Mouse (Mus musculus): ENCODE results near the gene 1700028K03Rik. TPM values are rescaled to one million over a fixed set of nuclear protein-coding genes. Genes with fewer than 3 reads are reported as not detected.
A peak's percentile ranks its signal among the peaks of the same experiment; 100 is the strongest.

The 1700028K03Rik gene
- total RNA-seq (2021) = 1 to 10 TPM in 1 of 2 experiments, under 1 TPM in 1; 0.55 to 1.1 TPM
- long read RNA-seq, experiment 1, partial matches to known transcripts = 0 of 1 reads
- long read RNA-seq, experiment 1, other reads (novel, unspliced or antisense) = 1 of 1 reads
- long read RNA-seq, experiment 2 = 0 reads

- no peak for DNase-seq (ENCODE audit: low spot score in 2 of 2)
- intact Hi-C loops (cut with DNase I) = no loop called here
Measured at GRCm38 (mm10) chr5:107534581-107534980, at the start of gene 1700028K03Rik. Gene 1700028K03Rik, plus strand, starts transcription at chr5:107534709.

- intact Hi-C loops (cut with DNase I) = no loop called here
- no peak for DNase-seq (ENCODE audit: low spot score in 2 of 2)
Measured at GRCm38 (mm10) chr5:107488996-107489395, 45.5 kb upstream of the 1700028K03Rik start.

GRCm38 (mm10) chr5:107491036-107491435 is 43.5 kb upstream of the 1700028K03Rik start:
- intact Hi-C loops (cut with DNase I) = no loop called here
- DNase-seq (ENCODE audit: low spot score in 2 of 2) = no peak

GRCm38 (mm10) chr5:107492471-107492870 is 42.0 kb upstream of the 1700028K03Rik start:
- no peak for DNase-seq (ENCODE audit: low spot score in 2 of 2)
- intact Hi-C loops (cut with DNase I) = no loop called here

- intact Hi-C loops (cut with DNase I) = loop anchor here (5.0 kb wide), 1 partner anchor 82 kb away; no protein-coding TSS in a partner anchor
- no peak for DNase-seq (ENCODE audit: low spot score in 2 of 2)
Measured at GRCm38 (mm10) chr5:107494759-107495158, 39.8 kb upstream of the 1700028K03Rik start.

- no peak for DNase-seq (ENCODE audit: low spot score in 2 of 2)
- intact Hi-C loops (cut with DNase I) = loop anchor here (5.0 kb wide), 1 partner anchor 84 kb away; no protein-coding TSS in a partner anchor
Measured at GRCm38 (mm10) chr5:107496047-107496446, 38.5 kb upstream of the 1700028K03Rik start.

- peak; percentile 77 to 93 for DNase-seq (ENCODE audit: low spot score in 2 of 2)
- intact Hi-C loops (cut with DNase I) = loop anchor here (5.0 kb wide), 1 partner anchor 86 kb away; no protein-coding TSS in a partner anchor
Measured at GRCm38 (mm10) chr5:107497519-107498501, 36.7 kb upstream of the 1700028K03Rik start.

GRCm38 (mm10) chr5:107498806-107499310 is 35.7 kb upstream of the 1700028K03Rik start:
- intact Hi-C loops (cut with DNase I) = loop anchor here (5.0 kb wide), 1 partner anchor 87 kb away; no protein-coding TSS in a partner anchor
- no peak for DNase-seq (ENCODE audit: low spot score in 2 of 2)

- DNase-seq (ENCODE audit: low spot score in 2 of 2) = no peak
- intact Hi-C loops (cut with DNase I) = loop anchor here (5.0 kb wide), 1 partner anchor 88 kb away; no protein-coding TSS in a partner anchor
Measured at GRCm38 (mm10) chr5:107499891-107500535, 34.5 kb upstream of the 1700028K03Rik start.

- no peak for DNase-seq (ENCODE audit: low spot score in 2 of 2)
- intact Hi-C loops (cut with DNase I) = no loop called here
Measured at GRCm38 (mm10) chr5:107500741-107501140, 33.8 kb upstream of the 1700028K03Rik start.

- no peak for DNase-seq (ENCODE audit: low spot score in 2 of 2)
- intact Hi-C loops (cut with DNase I) = no loop called here
Measured at GRCm38 (mm10) chr5:107507321-107507720, 27.2 kb upstream of the 1700028K03Rik start, which contains the start of gene Gm42669. Gene Gm42669, plus strand, starts transcription at chr5:107507621.

GRCm38 (mm10) chr5:107510503-107510902 is 24.0 kb upstream of the 1700028K03Rik start:
- intact Hi-C loops (cut with DNase I) = no loop called here
- DNase-seq (ENCODE audit: low spot score in 2 of 2) = no peak

GRCm38 (mm10) chr5:107511326-107511725 is 23.2 kb upstream of the 1700028K03Rik start:
- intact Hi-C loops (cut with DNase I) = no loop called here
- DNase-seq (ENCODE audit: low spot score in 2 of 2) = no peak

GRCm38 (mm10) chr5:107513583-107513982 is 20.9 kb upstream of the 1700028K03Rik start:
- DNase-seq (ENCODE audit: low spot score in 2 of 2) = peak; percentile 60 to 72
- intact Hi-C loops (cut with DNase I) = no loop called here

- no peak for DNase-seq (ENCODE audit: low spot score in 2 of 2)
- intact Hi-C loops (cut with DNase I) = no loop called here
Measured at GRCm38 (mm10) chr5:107515453-107515852, 19.1 kb upstream of the 1700028K03Rik start.

GRCm38 (mm10) chr5:107516087-107516486 is 18.4 kb upstream of the 1700028K03Rik start:
- intact Hi-C loops (cut with DNase I) = no loop called here
- peak in 1 of 2 experiments; percentile 64 for DNase-seq (ENCODE audit: low spot score in 2 of 2)

- intact Hi-C loops (cut with DNase I) = no loop called here
- DNase-seq (ENCODE audit: low spot score in 2 of 2) = no peak
Measured at GRCm38 (mm10) chr5:107518602-107519001, 15.9 kb upstream of the 1700028K03Rik start.

GRCm38 (mm10) chr5:107521386-107521785 is 13.1 kb upstream of the 1700028K03Rik start:
- intact Hi-C loops (cut with DNase I) = no loop called here
- DNase-seq (ENCODE audit: low spot score in 2 of 2) = no peak

GRCm38 (mm10) chr5:107521897-107522296 is 12.6 kb upstream of the 1700028K03Rik start:
- peak; percentile 67 to 73 for DNase-seq (ENCODE audit: low spot score in 2 of 2)
- intact Hi-C loops (cut with DNase I) = no loop called here
